Mouse (Mus musculus) left cerebral cortex, adult 9 months (tissue): ENCODE measurements at regions not wholly inside any gene's neighbourhood (a gene's known extent, or its start where the extent isn't known, plus 50 kb on each side); places are given as distances from the start of the nearest gene placed in this dataset.

ENCODE experiments used
- DNase-seq, 2 experiments: peaks; one replicate each; pipeline ENCODE4 v3.0.0; 2022; ENCODE audit warnings: low spot score in 2 of 2

DNA sequence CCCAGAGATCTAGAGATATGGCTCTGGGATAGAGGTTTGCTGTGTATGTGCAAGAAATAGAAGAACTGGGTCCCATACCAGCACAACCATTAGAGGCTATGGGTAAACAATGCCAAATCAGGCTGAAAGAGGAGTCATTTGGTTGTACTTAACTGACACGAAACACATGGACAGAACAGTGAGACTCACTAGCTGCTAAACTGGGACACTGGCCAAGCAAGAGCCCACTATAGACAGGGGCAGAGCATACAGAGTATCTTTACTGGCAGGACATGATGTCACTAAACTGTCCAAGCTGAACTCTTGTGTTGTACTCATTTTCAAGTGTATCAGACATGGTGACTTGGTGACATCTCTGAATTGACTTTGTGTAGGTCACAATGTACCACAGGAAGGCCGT lies 371.3 kb upstream of the Dynlrb2 start:
- no peak for DNase-seq

DNA sequence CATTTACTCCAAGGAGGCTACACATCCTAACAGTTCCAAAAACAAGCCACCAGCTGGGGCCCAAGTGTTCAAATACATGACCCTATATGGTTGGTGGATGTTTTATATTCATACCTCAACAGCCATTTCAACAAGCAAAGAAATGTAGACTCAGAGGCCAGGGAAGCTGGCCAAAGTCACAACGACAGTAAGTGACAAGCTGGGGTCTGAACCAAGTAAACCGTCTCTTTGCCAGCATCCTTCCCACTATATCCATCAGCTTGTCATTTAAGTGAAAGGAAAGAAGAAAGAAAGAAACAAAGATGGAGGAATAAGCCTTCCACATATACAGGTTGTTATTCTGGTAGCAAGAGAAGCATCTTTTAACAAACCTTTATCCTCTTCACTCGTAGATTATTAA lies 371.7 kb upstream of the Dynlrb2 start:
- no peak for DNase-seq

DNA sequence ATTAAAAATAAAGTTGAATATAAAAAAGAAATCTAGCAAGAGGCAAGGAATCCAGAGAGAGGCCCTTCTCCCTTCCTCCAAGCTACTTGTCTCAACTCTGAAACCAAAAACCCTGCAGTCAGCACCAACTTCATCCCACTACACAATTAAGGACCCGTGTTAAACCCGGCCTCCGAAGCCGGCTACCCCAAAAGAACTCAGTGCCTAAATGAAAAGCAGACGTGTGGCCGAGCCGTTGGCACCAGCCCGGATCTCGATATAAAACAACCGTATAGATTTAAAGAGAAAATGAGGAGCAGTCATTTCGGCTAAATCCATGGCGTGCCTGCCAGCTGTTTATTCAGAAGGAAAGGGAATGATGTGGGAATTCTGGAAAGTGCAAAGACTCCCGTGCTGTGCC lies 384.7 kb upstream of the Dynlrb2 start:
- no peak for DNase-seq

DNA sequence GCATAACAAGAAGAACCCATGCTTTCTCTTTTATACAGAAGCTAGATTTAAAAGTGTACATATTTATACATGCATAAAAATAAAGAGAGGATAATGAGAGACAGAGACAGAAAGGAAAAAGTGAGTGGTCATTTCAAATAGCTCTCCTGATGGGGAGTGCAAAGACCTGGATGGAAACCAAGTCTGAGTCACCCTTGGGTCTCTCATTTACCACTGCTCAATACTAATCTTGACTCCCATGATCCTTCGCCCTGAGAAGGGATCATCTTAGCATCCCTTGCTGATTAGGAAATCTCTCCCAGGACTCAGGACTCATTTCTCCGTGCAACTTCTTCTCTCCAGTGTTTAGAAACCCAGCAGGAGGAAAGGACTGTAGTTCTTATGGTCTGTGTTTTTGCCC lies 386.9 kb upstream of the Dynlrb2 start:
- no peak for DNase-seq

DNA sequence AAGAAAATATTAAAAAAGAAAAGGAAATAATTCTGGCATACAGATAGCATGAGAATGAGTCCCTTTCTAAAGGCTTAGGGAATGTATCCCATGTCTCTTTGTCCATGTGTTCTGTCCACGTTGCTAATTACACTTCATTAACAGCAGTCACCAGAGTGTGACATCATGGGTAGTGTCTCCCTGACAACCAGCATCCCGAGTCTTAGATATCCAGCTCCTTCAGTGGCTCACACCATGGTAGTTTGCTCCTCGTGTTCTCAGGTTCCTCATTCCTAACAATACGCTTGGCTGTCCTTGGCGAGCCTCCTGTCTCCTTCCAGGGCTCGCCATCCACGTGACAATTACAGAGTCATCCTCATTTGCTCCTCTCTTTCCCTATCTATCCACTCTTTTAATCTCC lies 388.1 kb upstream of the Dynlrb2 start:
- no peak for DNase-seq

DNA sequence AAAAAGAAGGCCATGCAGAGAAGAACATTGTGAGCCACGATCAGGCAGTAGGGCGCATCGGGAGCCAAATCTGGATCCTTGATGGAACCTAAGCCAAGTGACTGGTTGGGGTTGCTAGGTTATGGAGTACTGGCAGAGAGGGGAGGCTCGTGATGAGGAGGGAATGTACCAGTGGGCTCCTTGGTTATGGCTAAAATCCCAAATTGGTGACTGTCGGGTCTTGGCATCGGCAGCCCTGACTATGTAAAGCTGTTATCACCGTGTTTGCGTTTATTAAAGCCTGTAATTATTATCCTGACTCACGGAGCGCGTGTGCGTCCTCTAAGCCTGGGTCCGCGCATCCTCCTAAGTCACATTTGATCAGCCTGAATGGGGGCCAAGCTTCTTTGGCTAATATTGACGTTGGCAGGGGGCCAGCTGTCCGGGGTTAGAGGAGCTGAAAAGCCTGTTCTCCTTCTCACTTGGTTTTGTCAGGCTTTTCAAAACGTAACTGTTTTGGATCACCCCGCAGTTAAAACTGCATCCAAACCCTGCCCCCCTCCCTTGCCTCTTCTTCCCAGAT lies 388.9 kb upstream of the Dynlrb2 start:
- DNase-seq, result peak in 1 of 2 experiments; percentile 31

DNA sequence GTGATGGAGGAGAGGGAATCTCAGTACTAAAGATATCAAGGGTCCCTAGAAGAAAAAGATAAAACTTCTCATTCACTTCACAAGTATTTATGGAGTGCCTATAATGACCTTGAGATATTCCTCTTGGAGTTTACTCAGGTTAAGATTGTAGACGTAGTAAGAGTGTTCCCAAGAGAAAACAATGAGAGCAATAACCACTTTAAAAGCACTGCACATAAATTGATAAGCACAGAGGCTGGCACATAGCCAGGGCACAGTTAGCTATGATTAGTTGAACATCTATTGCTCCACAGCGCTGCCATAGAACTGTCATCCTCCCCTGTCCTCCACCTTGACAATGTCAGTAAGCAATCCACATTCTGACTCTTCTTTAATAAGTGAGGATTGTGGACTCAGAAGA lies 389.8 kb upstream of the Dynlrb2 start:
- DNase-seq, result no peak

DNA sequence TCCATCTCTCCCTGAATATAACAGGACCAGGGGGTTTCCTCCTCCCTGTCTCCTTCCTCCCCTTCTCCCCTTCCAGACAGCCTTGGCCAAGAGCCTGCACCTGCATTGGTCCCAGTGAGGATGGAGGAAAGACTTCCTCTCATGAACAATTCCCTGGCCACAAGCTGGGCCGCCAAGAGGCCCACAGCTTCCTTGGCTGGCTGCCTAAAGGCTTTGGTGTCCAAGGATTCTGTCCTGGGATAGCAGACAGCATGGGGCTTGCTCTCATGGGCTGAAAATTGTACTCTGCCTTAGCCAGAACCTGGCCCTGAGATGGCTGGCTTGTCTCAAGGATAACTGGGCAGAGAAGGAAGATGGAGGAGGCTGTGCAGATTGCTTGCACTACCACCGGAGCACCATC lies 390.3 kb upstream of the Dynlrb2 start:
- no peak for DNase-seq

DNA sequence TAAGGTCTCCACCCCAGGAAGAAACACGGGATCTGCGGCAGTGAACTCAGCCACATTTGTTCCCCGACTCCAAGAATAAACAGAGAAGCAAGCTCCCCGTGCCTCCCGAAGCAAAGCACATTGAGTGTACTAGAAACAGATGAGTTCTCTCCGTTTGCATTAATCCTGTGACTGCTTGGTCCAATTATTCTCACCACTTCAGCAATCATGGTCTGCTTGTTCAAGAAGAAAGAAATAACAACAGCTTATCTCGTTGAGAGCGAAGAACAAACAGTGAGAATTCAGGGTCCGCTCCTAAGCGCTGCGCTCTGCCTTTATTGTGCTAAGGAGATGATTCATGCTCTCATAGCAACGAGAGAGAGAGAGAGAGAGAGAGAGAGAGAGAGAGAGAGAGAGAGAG lies 393.6 kb upstream of the Dynlrb2 start:
- DNase-seq, result peak in 1 of 2 experiments; percentile 26

DNA sequence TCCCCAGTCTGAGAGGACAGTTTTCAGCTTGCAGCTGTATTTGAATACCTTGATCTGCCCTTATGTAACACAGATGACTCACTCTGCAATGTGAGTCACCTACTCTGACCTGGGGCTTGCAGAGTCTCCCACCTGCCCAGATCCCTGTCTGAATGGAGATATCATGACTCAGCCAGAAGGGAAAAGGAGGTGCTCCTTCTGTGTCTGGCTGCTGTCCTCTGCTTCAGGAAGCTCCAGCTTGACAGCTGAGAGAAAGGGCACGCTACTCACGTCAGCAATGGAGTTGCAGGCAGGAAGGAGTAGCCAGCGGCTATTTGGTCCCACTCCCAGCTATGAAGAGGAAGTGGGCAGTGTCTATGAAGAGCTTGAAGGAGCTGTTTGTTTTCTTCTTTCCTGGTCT lies 389.1 kb upstream of the Maf start:
- DNase-seq, result no peak

DNA sequence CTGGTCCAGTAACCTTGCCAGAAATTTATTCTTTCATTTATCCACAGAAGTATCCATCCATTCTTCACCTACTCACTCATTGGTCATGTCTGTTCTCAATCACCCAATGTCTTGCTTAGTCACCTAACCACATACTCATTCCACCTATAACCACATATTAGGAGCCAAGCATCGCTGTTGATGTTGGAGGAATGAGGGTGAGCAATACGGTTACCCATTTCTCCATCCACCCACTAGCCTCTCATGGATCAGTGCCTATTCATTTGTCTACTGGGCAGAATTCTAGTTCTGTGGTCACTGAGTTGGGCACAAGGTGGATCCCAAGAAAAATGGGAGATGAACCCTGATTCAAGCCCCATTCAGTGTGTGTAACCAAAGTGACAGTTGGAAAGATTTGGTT lies 375.6 kb upstream of the Maf start:
- no peak for DNase-seq

DNA sequence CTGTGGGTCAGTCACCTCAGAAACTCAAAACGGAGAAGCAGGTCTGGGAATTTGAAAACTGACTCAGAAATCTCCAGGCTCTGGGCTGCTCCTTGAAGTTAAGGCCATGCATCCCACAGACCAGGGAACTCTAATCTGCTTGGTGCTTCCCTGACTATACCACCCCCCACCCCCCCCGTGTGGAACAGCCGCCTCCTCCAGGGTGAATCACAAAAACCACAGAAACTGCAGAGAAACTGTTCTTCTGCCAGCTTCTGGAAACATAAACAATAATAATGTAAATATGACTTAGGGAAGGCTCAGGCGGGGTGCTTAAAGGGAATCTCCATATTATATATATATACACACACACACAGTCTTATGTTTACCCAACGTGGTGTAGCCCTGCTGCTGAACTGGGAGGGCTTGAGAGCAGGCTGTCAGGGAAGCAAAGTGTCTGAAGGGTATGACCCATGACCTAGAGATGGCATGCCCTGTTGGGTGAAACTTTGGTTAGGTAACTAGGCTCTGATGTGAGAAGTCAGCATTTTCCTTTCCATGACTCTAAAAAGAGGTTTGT lies 371.3 kb upstream of the Maf start:
- no peak for DNase-seq

DNA sequence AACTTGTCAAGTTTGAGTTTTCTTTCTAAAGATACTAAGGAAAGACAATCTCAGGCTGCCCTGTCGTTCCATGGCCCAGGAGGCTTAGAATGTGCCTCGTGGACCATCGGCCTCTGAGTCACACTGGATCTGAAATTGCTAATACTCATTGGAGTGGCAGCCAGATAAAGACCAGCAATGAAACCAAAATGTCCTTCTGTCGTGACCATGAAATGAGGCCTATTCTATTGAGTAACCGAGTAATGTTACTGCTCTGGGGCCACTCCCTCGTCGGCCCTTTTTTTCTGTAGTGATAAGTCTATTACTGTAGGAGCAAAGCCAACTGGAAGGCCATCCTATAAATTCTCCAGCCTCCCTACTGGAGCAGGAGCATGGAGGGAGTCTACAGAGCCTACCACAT lies 363.9 kb upstream of the Maf start:
- no peak for DNase-seq

DNA sequence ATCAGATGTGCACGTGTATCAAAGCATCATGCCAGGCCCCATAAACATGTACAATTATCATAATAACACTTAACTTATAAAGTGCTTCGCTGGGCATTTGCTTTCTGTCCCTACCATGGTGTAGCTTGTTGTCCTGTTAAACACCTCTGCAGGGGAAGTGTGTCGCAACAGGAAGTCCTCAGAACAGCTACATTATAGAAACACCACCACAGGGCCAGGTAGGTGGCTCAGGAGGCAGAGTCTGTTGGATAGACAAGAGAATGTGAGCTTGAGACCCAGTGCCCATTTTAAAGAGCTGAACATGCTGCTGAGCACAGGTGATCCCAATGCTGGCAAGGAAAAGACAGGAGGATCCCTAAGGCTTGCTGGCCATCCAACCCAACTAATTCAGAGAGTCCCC lies 361.9 kb upstream of the Maf start:
- no peak for DNase-seq

DNA sequence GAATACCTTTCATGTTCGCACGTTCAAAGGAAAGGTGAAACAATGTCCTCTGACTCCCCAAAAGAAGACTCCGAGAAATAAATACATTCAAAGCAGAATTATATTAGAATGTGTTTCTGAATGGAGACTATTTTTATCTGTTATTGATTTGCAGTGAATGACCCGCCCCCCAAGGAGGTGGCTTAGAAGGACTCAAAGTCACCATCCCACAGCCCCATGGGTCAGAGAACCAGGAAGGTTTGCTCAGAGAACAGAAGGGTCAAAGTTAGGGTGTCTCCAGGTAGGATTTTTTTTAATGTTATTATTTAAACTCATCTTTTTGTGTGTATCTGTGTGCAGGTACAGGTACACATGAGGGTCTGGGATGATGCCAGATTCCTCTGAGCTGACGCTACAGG lies 360.4 kb upstream of the Maf start:
- no peak for DNase-seq

DNA sequence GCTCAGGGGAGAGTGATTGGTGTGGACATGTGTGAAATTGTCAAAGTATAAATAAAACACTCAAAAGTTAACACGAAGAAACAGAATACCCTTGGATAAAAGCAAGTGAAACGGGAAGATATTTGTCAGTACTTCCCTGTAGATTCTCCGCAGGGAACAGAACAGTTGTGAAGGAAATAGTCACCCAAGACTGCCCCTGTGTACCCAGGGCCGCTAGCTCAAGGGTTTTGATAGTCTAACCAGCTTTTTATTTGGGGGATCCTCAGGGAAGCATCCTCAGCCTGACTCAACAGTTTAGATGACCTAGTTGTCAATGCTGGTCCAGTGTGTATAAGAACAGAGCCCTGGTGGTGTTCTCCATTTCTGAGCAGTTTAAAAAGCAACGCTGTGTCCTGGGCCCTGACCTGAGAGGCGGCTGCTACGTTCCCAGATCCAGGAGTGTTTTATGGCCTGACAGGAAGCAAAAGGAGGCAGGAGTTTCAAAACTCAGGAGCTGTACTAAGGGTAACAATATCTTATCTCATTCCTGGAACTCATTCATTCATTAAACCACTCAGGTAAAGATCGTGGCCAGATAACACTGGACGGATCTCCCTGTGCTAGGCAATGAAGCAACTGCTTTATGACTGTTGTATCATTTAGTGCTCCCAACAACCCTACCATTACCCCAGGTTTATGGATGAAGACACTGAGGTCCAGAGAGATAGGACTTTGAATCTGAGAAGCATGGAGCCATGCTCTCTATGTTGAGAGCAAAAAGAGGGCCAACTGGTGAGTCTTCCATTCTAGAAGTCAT lies 359.8 kb upstream of the Maf start:
- no peak for DNase-seq

DNA sequence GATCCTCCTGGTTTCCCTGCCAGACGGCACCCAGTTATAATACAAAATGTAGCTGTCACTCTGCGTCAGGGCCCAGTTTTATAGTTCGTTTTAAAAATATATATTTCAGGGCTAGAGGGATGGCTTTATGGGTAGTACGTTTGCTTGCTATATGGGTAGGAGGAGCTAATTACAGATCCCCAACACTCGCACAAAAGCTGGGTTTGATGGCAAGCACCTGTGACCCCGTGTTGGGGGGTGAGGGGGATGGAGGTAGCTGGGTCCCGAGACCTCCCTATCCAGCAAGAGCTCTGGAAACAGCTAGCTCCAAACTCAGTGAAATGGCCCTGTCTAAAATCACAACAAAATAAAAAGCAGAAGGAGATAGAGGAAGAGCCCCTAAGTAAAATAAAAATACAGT lies 358.3 kb upstream of the Maf start:
- DNase-seq, result no peak

DNA sequence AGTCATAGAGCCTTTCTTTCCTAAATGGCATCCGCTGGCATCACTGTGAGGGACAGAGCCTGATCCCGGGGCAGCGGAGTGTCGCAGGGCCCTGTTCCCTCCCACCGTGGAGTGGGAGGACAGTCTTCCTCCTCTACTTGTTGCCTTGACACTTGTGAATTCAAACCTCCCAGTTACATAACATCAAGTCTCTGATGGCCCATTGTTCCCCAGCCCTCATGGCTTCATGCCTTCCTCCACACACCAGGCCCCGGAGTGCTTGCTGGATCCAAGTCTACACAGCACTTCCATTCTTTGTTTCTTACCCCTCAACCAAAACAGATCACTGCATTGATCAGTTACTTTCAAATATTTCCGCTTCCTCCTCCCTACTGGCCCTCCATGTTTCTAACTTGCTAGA lies 357.7 kb upstream of the Maf start:
- peak in 1 of 2 experiments; percentile 10 for DNase-seq

DNA sequence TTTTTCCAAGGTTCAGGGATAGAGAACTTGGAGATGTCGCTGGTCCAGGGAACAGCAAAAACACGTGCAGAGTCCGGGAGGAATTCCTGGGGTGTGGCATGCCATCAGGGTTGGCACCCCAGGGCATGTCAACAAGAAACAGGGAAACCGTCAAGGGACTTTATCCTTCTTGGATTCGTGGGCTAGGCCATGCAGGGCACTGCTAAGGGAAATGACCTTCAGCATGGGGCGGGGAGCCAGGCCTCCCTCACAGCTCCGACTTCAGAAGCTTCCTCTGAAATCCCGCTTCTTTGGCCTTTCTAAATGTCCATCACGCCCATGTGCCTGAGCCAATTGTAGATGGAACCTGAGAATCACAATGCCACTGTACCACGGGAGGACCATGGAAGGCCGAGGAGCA lies 357.0 kb upstream of the Maf start:
- no peak for DNase-seq

DNA sequence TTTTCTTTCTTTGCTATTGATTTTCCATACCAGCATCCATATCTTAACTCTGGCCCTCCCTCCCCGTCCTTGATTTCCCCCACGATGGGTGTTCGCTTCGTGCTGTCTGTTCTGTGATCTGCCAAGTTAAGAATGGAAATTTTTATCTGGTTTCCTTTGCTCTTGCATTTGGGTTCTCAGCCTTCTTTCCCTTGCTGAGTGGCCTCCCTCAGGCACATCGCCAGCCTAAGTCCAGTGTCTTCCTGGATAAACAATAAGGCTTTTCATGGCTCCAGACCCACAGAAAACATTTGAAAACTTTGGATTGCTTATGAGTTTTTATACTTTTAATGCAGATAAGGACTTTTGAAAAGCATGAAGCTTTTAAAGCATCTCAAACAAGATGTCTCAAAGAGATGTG lies 355.9 kb upstream of the Maf start:
- DNase-seq, result no peak

DNA sequence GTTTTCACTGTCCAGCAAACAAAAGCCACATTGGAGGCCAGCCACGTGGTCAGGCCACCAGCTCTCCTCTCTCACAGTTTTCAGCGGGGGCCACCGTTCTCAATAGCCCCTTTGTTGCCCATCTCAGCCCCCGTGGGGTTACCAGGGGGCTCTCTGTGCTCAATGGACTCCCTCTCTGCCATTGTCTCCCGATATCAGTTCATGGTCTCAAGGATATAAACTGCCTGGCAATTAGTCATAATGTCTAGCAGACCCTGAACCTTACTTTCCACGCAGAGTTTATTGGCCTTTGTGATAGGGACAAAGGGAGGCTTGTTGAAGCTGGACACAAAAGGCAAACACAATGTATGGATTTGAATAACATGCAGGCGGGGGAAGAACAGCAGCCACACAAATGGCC lies 345.9 kb upstream of the Maf start:
- DNase-seq, result peak in 1 of 2 experiments; percentile 11

DNA sequence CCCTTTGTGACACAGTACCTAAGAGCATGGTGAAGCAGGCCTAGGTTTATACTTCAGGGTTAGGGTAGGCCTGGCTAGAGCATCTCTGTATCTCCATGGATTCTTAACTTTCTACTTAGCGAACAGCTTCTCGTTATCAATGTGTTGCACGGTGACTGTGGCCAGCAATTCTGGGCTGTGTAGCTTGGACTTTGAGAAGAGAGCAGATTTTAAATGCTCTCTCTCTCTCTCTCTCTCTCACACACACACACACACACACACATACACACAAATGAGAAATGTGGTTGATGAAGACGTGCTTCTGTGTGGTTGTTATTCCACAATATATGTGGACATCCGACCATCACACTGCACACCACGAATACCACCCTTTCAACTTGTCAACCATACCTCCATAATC lies 345.4 kb upstream of the Maf start:
- no peak for DNase-seq

DNA sequence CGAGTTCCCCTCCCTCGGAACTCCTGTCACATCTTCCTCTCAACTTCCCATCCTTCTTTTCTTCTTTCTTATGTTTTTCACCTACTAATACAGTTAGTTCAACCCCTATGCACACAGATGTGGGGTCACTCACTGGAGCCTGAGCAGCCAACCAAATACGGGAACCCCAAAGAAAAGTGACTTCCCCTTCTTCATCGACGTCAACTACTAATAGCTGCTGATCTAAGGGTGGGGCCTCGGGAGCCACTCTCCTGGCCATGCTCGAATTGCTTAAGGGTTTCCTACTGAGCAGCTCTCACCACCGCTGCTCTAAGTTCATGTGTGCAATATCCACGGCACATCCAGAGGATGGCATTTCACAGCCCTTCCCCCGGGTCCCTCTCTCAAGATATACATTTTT lies 340.9 kb upstream of the Maf start:
- no peak for DNase-seq

DNA sequence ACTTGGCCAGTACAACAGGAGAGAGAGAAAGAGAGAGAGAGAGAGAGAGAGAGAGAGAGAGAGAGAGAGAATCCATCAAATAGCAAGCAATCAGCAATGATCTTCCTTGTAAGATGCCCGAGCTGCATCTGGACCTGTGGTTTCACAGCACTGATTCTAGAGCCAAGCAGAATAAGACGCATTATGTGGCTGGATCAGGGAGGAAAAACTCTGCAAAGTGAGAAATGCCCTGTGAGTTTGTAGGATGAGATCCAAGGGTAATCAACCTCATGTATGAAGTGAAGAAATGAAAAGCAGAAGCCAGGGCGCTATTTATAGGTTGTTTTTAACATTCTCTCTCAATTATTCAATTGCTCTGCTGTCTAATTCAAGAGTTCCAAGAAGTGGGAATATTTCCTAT lies 339.3 kb upstream of the Maf start:
- DNase-seq, result no peak
